18 mouse cellular contexts compared by ENCODE assay signal in the genomic region with DNA sequence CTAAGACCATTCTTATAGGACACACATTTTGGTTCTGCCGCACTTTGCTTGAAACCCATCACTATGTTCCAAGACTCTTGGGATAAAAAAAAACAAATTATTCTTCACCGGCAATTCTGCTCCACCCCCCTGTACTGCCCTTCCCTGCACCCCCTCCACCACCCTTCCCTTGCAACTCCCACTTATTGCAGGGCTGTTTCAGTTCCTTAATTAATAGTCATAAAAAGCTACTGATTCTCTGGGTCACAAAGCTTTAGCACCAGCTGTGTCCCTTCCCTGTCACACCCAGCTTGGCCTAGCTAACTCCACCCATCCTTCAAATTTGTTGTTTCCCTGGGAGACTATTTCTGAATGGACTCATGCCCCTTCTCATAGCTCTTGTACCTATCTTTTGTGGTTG.
A peak's percentile ranks its signal among the peaks of the same experiment; 100 is the strongest.
DNase-seq lines count a peak whose midpoint lies in the region; ATAC-seq lines count a peak whose summit lies in the region.
"Had no signal": no experiment of that assay in that cellular context is flagged by ENCODE, and none has a peak within 500 bp of the region (broad histone marks: within the 10 kb centered on the region; RNA-seq: fewer than 3 reads in every experiment).

No protein-coding gene starts in this region.

- H3K4me1 ChIP-seq in kidney, embryonic 15.5 days, result 0 out of 2 replicates have a peak, but pooled peaks cover 3% of the 10 kb centered on the region
- H3K4me1 ChIP-seq: hindbrain, embryonic 15.5 days; intestine, embryonic 15.5 days; megakaryocyte, embryonic 14.5 days; neural tube, embryonic 13.5 days had no signal

- H3K36me3 ChIP-seq in kidney, embryonic 15.5 days, result no peaks in the 10 kb centered on the region
- H3K36me3 ChIP-seq: hindbrain, embryonic 15.5 days; intestine, embryonic 15.5 days; limb, embryonic 15.5 days; neural tube, embryonic 13.5 days had no signal

- ATAC-seq in kidney, embryonic 15.5 days (replicated peaks; ENCODE audit: low FRiP score), result 0 out of 2 replicates have a peak, but pooled peaks have one; percentile 33
- ATAC-seq: intestine, embryonic 15.5 days; liver, postnatal 0 days had no signal

- no peak overlapping the region for H3K4me2 ChIP-seq in kidney, embryonic 15.5 days
- H3K4me2 ChIP-seq: hindbrain, embryonic 15.5 days; intestine, embryonic 15.5 days; limb, embryonic 15.5 days; neural tube, embryonic 13.5 days had no signal

- WGBS in kidney, embryonic 15.5 days, result 37% methylated on average over 2 of the region's 2 CpGs

- H3K27ac ChIP-seq in kidney, embryonic 15.5 days, result no peak overlapping the region
- H3K27ac ChIP-seq: heart, adult 2 months; hindbrain, embryonic 15.5 days; intestine, embryonic 15.5 days; limb, embryonic 15.5 days; neural tube, embryonic 13.5 days had no signal

- H3K9ac ChIP-seq in kidney, embryonic 15.5 days, result no peak overlapping the region
- H3K9ac ChIP-seq: hindbrain, embryonic 15.5 days; intestine, embryonic 15.5 days; limb, embryonic 15.5 days; liver, postnatal 0 days; neural tube, embryonic 13.5 days had no signal

- intact Hi-C loops in heart, postnatal 25 days (cut with DNase I), result loop anchor here (5.0 kb wide), 2 partner anchors 721 to 931 kb away; a partner anchor contains a TSS

- H3K27me3 ChIP-seq in kidney, embryonic 15.5 days, result no peaks in the 10 kb centered on the region
- H3K27me3 ChIP-seq: hindbrain, embryonic 15.5 days; intestine, embryonic 15.5 days; limb, embryonic 15.5 days; megakaryocyte, embryonic 14.5 days; neural tube, embryonic 13.5 days had no signal

- no peak overlapping the region for H3K4me3 ChIP-seq in kidney, embryonic 15.5 days (replicated peaks)
- H3K4me3 ChIP-seq: heart, adult 2 months; hindbrain, embryonic 15.5 days; intestine, embryonic 15.5 days; limb, embryonic 15.5 days; megakaryocyte, embryonic 14.5 days; neural tube, embryonic 13.5 days had no signal

- H3K9me3 ChIP-seq in kidney, embryonic 15.5 days (replicated peaks), result no peaks in the 10 kb centered on the region
- H3K9me3 ChIP-seq: hindbrain, embryonic 15.5 days; intestine, embryonic 15.5 days; limb, embryonic 15.5 days; neural tube, embryonic 13.5 days had no signal

- peak; percentile 96 for DNase-seq in heart, adult 11 months
- DNase-seq in heart, postnatal 25 days (ENCODE audit: low spot score), result no peak
- DNase-seq in kidney, adult 11 months, result no peak
- DNase-seq in kidney, postnatal 36 days, result peak; percentile 0 to 5
- DNase-seq in lung, postnatal 36 days, result peak; percentile 35
- no peak for DNase-seq in frontal cortex, postnatal 36 days (ENCODE audit: low spot score in 2 of 2)
- no peak for DNase-seq in frontal cortex, postnatal 10 days (ENCODE audit: low spot score in 2 of 2)
- DNase-seq: B cell, adult 2 months; cerebellum, adult 2 months; cerebellum, postnatal 36 days had no signal

Comparison
In these comparisons a context has a peak if more than half of its experiments do, and no peak if none do; other contexts are left out.
1. DNase-seq: peak in heart, adult 11 months (single experiment), kidney, postnatal 36 days (2 of 2) and lung, postnatal 36 days (single experiment); none in heart, postnatal 25 days (single experiment), kidney, adult 11 months (single experiment), frontal cortex, postnatal 36 days (0 of 2) and frontal cortex, postnatal 10 days (0 of 2).